Mouse (Mus musculus) skeletal muscle tissue, adult 2 months (tissue): Measurements from ENCODE around the gene Slc39a3.
A peak's percentile ranks its signal among the peaks of the same experiment; 100 is the strongest.
"Not testable (repeated sequence)": the region's sequence is repeated elsewhere in the genome, so short reads cannot be mapped to it uniquely, and the experiment has no call there.

Source experiments
- DNase-seq: peaks from one replicate; pipeline ENCODE4 v3.0.0-alpha.2; 2012; ENCODE audit warnings: low read depth, low spot score

The Slc39a3 gene

GRCm38 (mm10) chr10:81050645-81051044 lies 13.4 kb upstream of the Slc39a3 start:
- no peak for DNase-seq

DNA sequence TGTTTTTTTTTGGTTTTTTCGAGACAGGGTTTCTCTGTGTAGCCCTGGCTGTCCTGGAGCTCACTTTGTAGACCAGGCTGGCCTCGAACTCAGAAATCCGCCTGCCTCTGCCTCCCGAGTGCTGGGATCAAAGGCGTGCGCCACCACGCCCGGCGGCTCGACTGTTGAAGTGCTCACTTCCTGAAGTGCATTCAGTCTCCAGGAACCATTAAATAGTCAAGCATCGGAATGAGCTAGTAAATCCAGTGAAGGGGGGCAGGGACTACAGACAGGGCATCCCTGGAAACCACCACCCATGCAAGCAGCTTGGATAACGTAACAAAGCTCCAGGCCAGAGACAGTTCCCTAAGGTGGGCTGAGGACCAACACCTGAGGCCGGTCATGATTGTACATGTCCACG lies 8.0 kb upstream of the Slc39a3 start:
- DNase-seq, result not testable (repeated sequence)

DNA sequence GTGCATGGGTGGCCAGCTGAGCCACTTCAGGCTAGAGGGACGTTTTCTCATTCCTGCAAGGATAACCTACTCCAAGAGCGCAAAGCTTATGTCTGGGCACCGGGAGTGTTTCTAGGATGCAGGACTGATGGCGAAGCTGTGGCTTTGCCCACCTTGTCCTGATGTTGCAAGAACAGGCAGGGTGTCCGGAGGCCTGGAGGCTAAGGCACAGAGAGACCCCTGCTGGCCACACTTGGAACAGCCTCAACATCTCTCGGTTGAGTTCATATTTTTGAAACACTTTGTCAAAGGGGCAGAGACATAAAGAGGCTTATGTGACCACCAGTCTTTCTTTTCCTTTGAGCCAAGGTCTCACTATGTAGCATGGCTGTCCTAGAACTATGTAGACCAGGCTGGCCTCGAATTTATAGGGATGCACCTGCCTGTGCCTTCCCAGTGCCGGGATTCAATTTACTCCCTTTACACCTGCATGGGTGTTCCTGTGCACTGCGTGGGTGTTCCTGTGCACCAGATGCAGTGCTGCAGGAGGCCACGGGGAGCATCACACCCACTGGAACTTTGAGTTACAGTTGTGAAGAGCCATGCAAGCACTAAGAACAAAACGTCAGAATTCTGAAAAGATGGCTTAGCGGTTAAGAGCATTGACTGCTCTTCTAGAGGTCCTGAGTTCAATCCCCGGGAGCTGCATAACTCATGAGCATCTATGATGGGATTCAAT lies 4.4 kb upstream of the Slc39a3 start:
- DNase-seq, result peak; percentile 44

GRCm38 (mm10) chr10:81036251-81036650 lies 975 bp downstream of the Slc39a3 start:
- DNase-seq, result no peak

DNA sequence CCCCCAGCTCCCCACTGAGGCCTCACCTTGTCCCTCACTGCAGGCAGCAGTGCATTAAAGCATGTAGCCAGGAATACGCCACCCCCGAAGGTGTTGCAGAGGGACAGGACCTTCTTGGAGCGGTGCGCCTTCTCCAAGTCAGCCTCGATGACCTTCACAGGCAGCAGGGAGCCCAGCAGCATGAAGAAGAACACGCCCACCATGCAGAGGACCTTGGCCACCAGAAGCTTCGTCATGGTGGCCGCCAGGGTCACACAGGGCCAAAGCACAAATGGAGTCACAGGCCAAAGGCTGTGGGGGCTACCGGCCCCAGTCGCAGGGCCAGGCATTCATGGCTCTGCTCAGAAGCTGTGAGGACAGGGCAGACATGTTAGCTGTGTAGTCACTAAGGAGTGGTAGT lies 3.6 kb downstream of the Slc39a3 start:
- no peak for DNase-seq

DNA sequence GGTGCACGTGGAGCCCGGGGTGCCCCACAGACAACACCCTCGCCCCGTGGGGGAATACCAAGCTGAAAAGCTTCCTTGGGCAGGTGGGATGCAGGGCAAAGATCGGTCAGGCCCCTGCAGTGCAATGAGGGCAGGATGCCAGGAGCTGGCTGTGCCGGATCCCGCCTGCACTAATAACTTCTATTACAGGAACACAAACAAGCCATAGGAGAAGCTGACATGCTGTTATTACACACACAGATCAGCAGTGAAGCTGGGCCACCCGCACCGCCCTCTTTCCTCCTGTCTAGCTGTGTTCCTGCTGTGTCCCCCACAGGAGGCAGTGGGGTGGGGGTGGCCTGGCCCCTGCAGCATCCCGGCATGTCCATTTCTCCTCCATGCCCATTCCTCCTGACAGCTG lies 8.2 kb downstream of the Slc39a3 start:
- no peak for DNase-seq

GRCm38 (mm10) chr10:81028219-81028618 lies 9.0 kb downstream of the Slc39a3 start:
- no peak for DNase-seq

GRCm38 (mm10) chr10:81027331-81027730 lies 9.9 kb downstream of the Slc39a3 start:
- DNase-seq, result peak; percentile 79

- DNase-seq, result no peak
These were observed 10.4 kb downstream of the Slc39a3 start for GRCm38 (mm10) chr10:81026857-81027256.

GRCm38 (mm10) chr10:81025639-81026275 lies 11.5 kb downstream of the Slc39a3 start, which contains the start of gene Diras1:
Diras1 (minus strand) TSS chr10:81025662.
- DNase-seq, result no peak

DNA sequence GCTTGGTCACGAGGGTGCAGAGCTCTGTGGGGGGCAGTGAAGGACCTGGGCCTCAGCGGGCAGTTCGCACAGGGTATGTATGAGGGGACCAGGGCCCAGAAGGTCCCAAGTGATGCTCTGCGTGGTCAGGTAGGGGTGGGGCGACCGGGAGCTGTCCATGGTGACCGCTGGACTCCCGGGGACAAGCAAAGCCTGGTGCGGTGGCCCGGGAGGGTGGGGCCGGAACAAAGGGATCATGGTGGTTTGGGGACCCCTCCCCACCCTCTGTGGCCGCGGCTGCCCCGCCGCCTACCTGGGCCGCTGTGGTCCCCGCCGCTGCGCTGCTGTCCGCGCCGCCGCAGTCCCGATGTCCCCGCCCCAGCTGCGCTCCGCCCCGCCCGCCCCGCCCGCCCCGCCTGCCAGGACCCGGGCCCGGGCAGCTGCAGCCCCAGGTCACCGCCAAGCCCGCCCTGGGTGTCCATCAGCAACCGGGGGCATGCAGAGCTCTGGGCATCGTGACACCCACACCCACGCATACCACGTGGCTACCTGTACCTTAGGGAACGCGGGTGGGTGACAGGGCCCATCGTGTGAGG lies 12.1 kb downstream of the Slc39a3 start:
- no peak for DNase-seq

DNA sequence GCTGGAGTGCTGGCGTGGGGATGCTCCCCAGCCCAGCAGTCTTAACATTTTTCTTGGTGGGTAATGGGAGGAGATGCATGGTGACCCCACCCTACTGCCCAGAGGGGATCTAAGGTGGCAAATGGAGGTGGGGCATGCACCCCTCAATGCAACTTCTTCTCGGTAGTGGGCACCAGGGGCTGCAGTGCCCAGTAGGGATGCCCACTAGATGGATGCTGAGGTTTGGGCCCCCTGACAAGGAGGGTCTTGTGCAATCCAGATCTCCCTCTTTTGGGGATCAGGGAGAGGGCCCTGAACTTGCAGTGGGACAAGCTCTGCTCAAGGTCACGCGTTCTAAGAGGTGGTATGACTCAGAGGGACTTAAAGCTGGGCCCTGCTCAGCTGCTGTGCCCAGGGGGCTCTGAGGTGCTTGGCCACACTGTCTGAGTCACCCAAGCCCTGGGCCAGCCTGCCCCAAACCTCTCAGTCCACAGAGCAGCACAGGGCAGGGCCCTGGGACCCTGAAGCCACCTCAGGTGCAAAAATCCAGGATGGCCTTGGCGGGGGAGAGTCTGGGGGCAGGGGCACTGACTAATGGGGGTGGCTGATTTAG lies 12.8 kb downstream of the Slc39a3 start:
- no peak for DNase-seq

GRCm38 (mm10) chr10:81022744-81023143 lies 14.5 kb downstream of the Slc39a3 start:
- DNase-seq, result no peak

- no peak for DNase-seq
These were observed 15.6 kb downstream of the Slc39a3 start for GRCm38 (mm10) chr10:81021547-81022110.

DNA sequence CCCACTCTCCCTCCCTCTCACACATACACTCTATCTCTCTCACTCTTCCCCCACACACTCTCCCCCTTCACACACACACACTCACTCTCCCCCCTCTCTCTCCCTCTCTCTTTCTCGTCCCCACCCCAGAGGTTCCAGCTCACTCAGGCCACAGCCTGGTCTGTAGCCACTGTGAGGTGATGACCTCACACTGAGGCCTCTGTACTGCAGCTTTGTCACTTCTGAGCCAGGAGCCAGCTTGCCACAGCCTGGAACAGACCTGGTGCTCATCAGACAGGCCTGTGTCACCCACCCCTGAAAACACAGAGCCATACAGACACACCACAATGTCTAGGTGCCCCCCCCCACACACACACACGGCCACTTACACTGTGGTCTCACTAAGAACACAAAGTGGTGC lies 17.0 kb downstream of the Slc39a3 start:
- DNase-seq, result no peak

- DNase-seq, result no peak
These were observed 17.5 kb downstream of the Slc39a3 start for GRCm38 (mm10) chr10:81019687-81020086.

DNA sequence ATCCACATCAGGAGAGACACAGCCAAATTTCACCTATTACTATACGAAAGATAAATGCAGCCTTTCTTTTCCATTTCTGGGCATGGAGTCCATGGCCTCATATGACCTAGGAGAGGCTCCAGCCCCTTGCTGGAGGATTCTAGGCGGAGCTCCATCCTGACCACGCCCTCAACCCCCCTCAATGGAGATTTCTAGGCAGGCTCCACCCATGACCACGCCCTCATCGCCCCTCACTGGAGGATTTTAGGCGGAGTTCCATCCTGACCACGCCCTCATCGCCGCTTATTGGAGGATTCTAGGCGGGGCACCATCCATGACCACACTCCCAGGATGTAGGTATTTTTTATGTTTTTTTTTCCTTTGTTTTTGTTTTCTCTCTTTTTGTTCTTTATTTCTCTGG lies 18.9 kb downstream of the Slc39a3 start:
- peak; percentile 40 for DNase-seq

GRCm38 (mm10) chr10:81016645-81017044 lies 20.6 kb downstream of the Slc39a3 start:
- DNase-seq, result no peak

- no peak for DNase-seq
These were observed 21.6 kb downstream of the Slc39a3 start for GRCm38 (mm10) chr10:81015666-81016065.

DNA sequence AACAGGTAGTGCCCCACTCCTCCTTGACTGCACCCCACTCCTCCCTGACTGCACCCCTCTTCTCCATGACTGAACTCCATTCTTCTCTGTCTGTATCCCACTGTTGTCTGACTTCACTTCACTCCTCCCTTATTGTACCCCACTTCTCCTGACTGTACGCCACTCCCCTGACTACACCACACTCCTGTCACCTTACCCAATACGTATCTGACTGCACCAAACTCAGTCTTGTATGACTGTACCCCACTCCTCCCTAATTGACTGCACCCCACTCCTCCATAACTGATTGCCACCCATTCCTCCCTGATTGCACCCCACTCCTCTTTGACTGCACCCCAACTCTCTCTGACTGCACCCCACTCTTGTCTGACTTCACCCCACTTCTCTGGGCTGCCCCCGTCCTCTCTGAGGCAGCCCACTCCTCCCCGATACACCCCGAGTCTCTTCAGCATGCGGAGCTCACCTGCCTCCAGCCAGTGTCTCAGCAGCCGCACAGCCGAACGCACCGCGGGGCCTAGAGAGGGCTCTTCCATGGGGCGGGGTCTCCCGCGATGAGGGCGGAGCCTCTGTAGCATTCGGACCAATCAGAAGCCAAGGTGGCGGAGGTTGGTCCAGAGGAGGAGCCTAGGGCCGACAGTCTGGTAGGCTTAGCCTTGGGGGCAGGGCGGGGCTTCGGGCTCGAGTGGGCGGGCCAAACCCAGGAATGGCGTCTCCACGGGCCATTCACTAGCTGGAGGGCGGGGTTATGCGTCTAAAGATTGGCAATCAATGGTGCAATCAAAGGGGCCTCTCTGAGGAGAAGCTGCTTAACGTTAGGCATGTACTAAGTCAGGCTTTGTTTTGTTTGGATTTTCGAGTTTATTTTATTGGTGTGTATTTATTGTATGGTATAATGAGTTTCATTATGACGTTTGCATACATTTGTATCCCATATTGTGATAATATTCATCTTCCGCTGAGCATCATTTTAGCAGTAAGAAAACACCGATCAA lies 22.5 kb downstream of the Slc39a3 start, which contains the start of gene Gng7:
Gene Gng7, minus strand, starts transcription at position 553 of the 992 bp plus-strand sequence.
- peak; percentile 95 for DNase-seq

DNA sequence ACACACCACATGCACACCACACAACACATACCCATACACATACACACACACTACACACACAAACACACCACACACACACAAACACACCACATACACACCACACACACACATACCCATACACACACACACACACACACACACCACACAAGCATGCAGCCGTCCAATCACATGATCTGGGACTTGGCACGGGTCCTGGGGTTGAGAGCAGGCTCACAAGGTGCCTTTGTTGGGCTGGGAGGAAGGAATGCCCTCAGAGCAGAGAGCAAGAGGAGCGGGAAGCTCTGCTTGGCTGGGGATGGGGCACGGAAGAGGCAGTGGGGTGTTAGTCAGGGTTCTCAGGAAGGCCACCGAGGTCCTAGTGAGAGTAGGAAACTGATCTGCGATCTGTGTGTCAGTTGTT lies 26.4 kb downstream of the Slc39a3 start:
- no peak for DNase-seq
